Mouse (Mus musculus): ENCODE measurements around the gene Ppp3cb.

DNA sequence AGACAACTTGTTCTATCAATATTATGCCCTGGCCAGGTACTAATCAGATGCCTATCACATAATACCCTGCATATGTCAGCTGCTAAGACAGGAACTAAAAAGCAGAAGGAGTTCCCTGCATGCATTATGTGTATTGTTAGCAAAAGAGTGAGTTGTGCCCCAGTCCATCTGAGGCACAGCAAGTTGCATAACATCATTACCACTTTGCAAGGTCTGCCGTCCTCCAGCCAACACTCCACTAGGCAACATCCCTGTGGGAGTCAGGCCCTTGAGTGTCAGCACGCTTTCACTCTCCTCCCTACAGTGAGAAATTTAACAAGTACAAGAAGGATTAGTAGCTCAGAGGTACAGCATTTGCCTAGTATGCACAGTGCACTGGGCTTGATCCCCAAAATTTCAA is 37.9 kb downstream of the Ppp3cb start:
- no peak for TF ChIP-seq POLR2A (IDR thresholded peaks at IDR 0.05; ENCODE audit: borderline replicate concordance, control insufficient read depth, low read depth, low read length)
- no peak for TF ChIP-seq CTCF (IDR thresholded peaks at IDR 0.05; ENCODE audit: control insufficient read depth, insufficient read depth, low read length)

Data from bone marrow, adult 2 months (tissue).